Mouse (Mus musculus): ENCODE data around the gene Macrod1.

DNA sequence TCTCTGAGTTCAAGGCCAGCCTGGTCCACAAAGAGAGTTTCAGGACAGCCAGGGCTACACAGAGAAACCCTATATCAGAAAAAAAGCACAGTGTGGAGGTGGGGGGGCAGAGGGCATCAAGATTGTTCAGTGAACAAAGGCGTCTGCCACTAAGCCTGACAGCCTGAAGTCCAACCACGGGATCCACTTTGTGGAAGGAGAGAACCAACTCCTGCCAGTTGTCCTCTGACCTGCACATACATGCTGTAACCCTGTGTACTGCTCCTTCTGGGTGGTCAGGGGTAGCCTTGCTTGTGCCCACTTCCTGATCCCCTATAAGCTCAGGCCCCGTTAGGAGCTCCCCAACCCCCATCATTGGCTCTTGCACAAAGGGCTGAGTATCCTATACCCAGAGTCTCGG lies 128.4 kb downstream of the Macrod1 start:
- TF ChIP-seq POLR2A (IDR thresholded peaks at IDR 0.05; ENCODE audit: borderline replicate concordance, low read depth, low read length) (no peak), CTCF (IDR thresholded peaks at IDR 0.05; ENCODE audit: low read depth, low read length) (no peak)

All from bone marrow macrophage, adult 2 months (primary cell).